Mouse (Mus musculus) liver, adult 2 months (tissue): Measurements from ENCODE around the gene Pkdcc. TPM values are rescaled to one million over a fixed set of nuclear protein-coding genes. Genes with fewer than 3 reads are reported as not detected.

Experiments used
- DNase-seq: peaks from one replicate; pipeline ENCODE4 v3.0.0-alpha.2; 2011; ENCODE audit warnings: low read depth, low spot score; ENCODE audit errors: extremely low read depth
- H3K27ac ChIP-seq: fragments of 200-500 bp; replicated peaks from 2 replicates; pipeline ENCODE4 v1.5.1; 2012; ENCODE audit warnings: low read depth, mild to moderate bottlenecking, control low read depth, inconsistent platforms, low read length; ENCODE audit not compliant: insufficient read depth
- H3K27me3 ChIP-seq: fragments of 200-500 bp; 2 replicates; pipeline ENCODE4 v1.6.1; 2012; ENCODE audit warnings: mild to moderate bottlenecking, moderate library complexity, low read length, inconsistent platforms; ENCODE audit not compliant: control insufficient read depth, insufficient read depth
- H3K36me3 ChIP-seq: fragments of 200-500 bp; 2 replicates; pipeline ENCODE4 v1.6.1; 2012; ENCODE audit warnings: low read length, inconsistent platforms; ENCODE audit not compliant: control insufficient read depth, insufficient read depth
- H3K4me1 ChIP-seq: fragments of 200-500 bp; 2 replicates; pipeline ENCODE4 v1.6.1; 2011; ENCODE audit warnings: low read length; ENCODE audit not compliant: control insufficient read depth, insufficient read depth
- H3K4me3 ChIP-seq: fragments of 200-500 bp; 2 replicates; pipeline ENCODE4 v1.5.1; 2011; ENCODE audit warnings: low read depth, mild to moderate bottlenecking, control low read depth, low read length, moderate library complexity; ENCODE audit not compliant: insufficient read depth
- H3K79me2 ChIP-seq: fragments of 200-500 bp; 2 replicates; pipeline ENCODE4 v1.6.1; 2012; ENCODE audit warnings: inconsistent platforms, mild to moderate bottlenecking, low read length, moderate library complexity; ENCODE audit not compliant: control insufficient read depth, insufficient read depth
- H3K9ac ChIP-seq: fragments of 200-500 bp; 2 replicates; pipeline ENCODE4 v1.6.1; 2012; ENCODE audit warnings: low read depth, mild to moderate bottlenecking, control low read depth, inconsistent platforms, low read length
- CTCF ChIP-seq: fragments of 200-500 bp; IDR thresholded peaks from 2 replicates; pipeline ENCODE4 v1.5.1; 2011; ENCODE audit warnings: low read depth, low read length, control low read depth
- POLR2A ChIP-seq: fragments of 200-500 bp; IDR thresholded peaks from 2 replicates; pipeline ENCODE4 v1.6.1; 2011; ENCODE audit warnings: low read length, control low read depth; ENCODE audit not compliant: insufficient read depth; ENCODE audit errors: extremely low read depth
- WGBS: fragments of 180-500 bp; shearing (Covaris S2); methylation state at CpG from one replicate; pipeline ENCODE4 v1.1.7; 2018; 5-methylcytosine and 5-hydroxymethylcytosine counted together
- polyA plus RNA-seq: library from polyadenylated mRNA; depleted of rRNA; stranded (reverse); fragments of >200 nt; gene quantifications from 2 replicates; pipeline ENCODE4 v1.2.3, GENCODE M21; 2012
- total RNA-seq: library from RNA; depleted of rRNA; stranded (reverse); fragments of >200 nt; gene quantifications from 2 replicates; pipeline ENCODE4 v1.2.3, GENCODE M21; 2014

Gene Pkdcc
- total and polyA plus RNA-seq, 2 experiments: 16.1 to 60.8 TPM

GRCm38 (mm10) chr17:83214161-83214592 is 915 bp upstream of the Pkdcc start:
- Histone ChIP-seq H3K27me3 (no peaks in the 10 kb centered on the region), H3K9ac (peak overlapping the region; percentile 60), H3K27ac (peak overlapping the region; percentile 62), H3K36me3 (no peaks in the 10 kb centered on the region), H3K79me2 (peaks cover 19% of the 10 kb centered on the region), H3K4me1 (peaks cover 44% of the 10 kb centered on the region), H3K4me3 (peak overlapping the region; percentile 77)
- DNase-seq: peak; percentile 47
- TF ChIP-seq POLR2A (no peak), CTCF (no peak)
- under 1% methylated on average over 16 of the region's 16 CpGs for WGBS

GRCm38 (mm10) chr17:83215529-83216244 is 595 bp downstream of the Pkdcc start:
- peak overlapping the region; percentile 91 for H3K9ac ChIP-seq
- no peaks in the 10 kb centered on the region for H3K27me3 ChIP-seq
- H3K4me1 ChIP-seq: peaks cover 51% of the 10 kb centered on the region
- DNase-seq: no peak
- H3K36me3 ChIP-seq: no peaks in the 10 kb centered on the region
- TF ChIP-seq POLR2A (no peak), CTCF (no peak)
- H3K79me2 ChIP-seq: peaks cover 19% of the 10 kb centered on the region
- H3K4me3 ChIP-seq: peak overlapping the region; percentile 80
- H3K27ac ChIP-seq: peak overlapping the region; percentile 74
- WGBS: 1% methylated on average over 77 of the region's 80 CpGs

- peaks cover 19% of the 10 kb centered on the region for H3K79me2 ChIP-seq
- TF ChIP-seq POLR2A: no peak
- no peak for TF ChIP-seq CTCF
- peak overlapping the region; percentile 91 for H3K9ac ChIP-seq
- H3K36me3 ChIP-seq: no peaks in the 10 kb centered on the region
- H3K4me3 ChIP-seq: peak overlapping the region; percentile 80
- H3K27ac ChIP-seq: peak overlapping the region; percentile 74
- peaks cover 51% of the 10 kb centered on the region for H3K4me1 ChIP-seq
- DNase-seq: no peak
- H3K27me3 ChIP-seq: no peaks in the 10 kb centered on the region
- 13% methylated on average over 7 of the region's 7 CpGs for WGBS
Measured at GRCm38 (mm10) chr17:83216251-83216919, 1.3 kb downstream of the Pkdcc start.

- no peaks in the 10 kb centered on the region for H3K27me3 ChIP-seq
- H3K4me3 ChIP-seq: no peak overlapping the region
- peak overlapping the region; percentile 38; the same call in 1 of the 2 replicates for H3K27ac ChIP-seq
- H3K79me2 ChIP-seq: peaks cover 19% of the 10 kb centered on the region
- TF ChIP-seq CTCF (no peak), POLR2A (no peak)
- WGBS: 13% methylated on average over 2 of the region's 2 CpGs
- H3K36me3 ChIP-seq: peaks cover 2% of the 10 kb centered on the region; the same call in 1 of the 2 replicates
- no peak overlapping the region; the same call in 1 of the 2 replicates for H3K9ac ChIP-seq
- no peak for DNase-seq
- H3K4me1 ChIP-seq: peaks cover 61% of the 10 kb centered on the region
Measured at GRCm38 (mm10) chr17:83218189-83218588, 3.1 kb downstream of the Pkdcc start.

GRCm38 (mm10) chr17:83218722-83219121 is 3.6 kb downstream of the Pkdcc start:
- H3K4me3 ChIP-seq: no peak overlapping the region
- no peak for TF ChIP-seq CTCF
- TF ChIP-seq POLR2A: no peak

More at GRCm38 (mm10) chr17:83218722-83219121, 3.6 kb downstream of the Pkdcc start:
- no peak for DNase-seq
- H3K9ac ChIP-seq: no peak overlapping the region
- peaks cover 19% of the 10 kb centered on the region for H3K79me2 ChIP-seq
- no peaks in the 10 kb centered on the region for H3K27me3 ChIP-seq
- 74% methylated on average over 6 of the region's 6 CpGs for WGBS
- no peak overlapping the region for H3K27ac ChIP-seq
- peaks cover 56% of the 10 kb centered on the region for H3K4me1 ChIP-seq
- peaks cover 6% of the 10 kb centered on the region; the same call in 1 of the 2 replicates for H3K36me3 ChIP-seq
